Mouse (Mus musculus) lung, postnatal 0 days (tissue): ENCODE data around the gene Sel1l. TPM values are rescaled to one million over a fixed set of nuclear protein-coding genes. Genes with fewer than 3 reads are reported as not detected.

Experiments used
- ATAC-seq: fragments of 200-750 bp; cut with Nextera tagmentation; 2 replicates; pipeline ENCODE4 v1.8.0; 2017; ENCODE audit warnings: moderate library complexity
- DNase-seq: peaks from one replicate; pipeline ENCODE4 v3.0.0-alpha.2; 2016; ENCODE audit warnings: low spot score
- H3K27ac ChIP-seq: fragments of 300-500 bp; sonication (generic); 2 replicates; pipeline ENCODE4 v1.5.1; 2014; ENCODE audit warnings: antibody characterized with exemption, mild to moderate bottlenecking, low read length, mixed read lengths
- H3K27me3 ChIP-seq: fragments of 300-500 bp; sonication (generic); replicated peaks from 2 replicates; pipeline ENCODE4 v1.6.1; 2014; ENCODE audit warnings: low read length, mixed read lengths; ENCODE audit not compliant: insufficient read depth
- H3K36me3 ChIP-seq: fragments of 300-500 bp; sonication (generic); 2 replicates; pipeline ENCODE4 v1.6.1; 2014; ENCODE audit warnings: low read length, mixed read lengths; ENCODE audit not compliant: insufficient read depth
- H3K4me1 ChIP-seq: fragments of 300-500 bp; sonication (generic); 2 replicates; pipeline ENCODE4 v1.6.1; 2014; ENCODE audit warnings: antibody characterized with exemption, low read depth, low read length, mixed read lengths; ENCODE audit not compliant: insufficient read depth
- H3K4me2 ChIP-seq: fragments of 300-500 bp; sonication (generic); replicated peaks from 2 replicates; pipeline ENCODE4 v1.6.1; 2014; ENCODE audit warnings: low read depth, mild to moderate bottlenecking, low read length, moderate library complexity, mixed read lengths
- H3K4me3 ChIP-seq: fragments of 300-500 bp; sonication (generic); 2 replicates; pipeline ENCODE4 v1.5.1; 2014; ENCODE audit warnings: low read depth, low read length
- H3K9ac ChIP-seq: fragments of 300-500 bp; sonication (generic); replicated peaks from 2 replicates; pipeline ENCODE4 v1.6.1; 2014; ENCODE audit warnings: low read depth, mild to moderate bottlenecking
- H3K9me3 ChIP-seq: fragments of 300-500 bp; sonication (generic); 2 replicates; pipeline ENCODE4 v1.6.1; 2016; ENCODE audit warnings: low read length, mixed read lengths
- CTCF ChIP-seq: IDR thresholded peaks from 2 replicates; pipeline ENCODE4 v1.5.1; 2016; ENCODE audit warnings: antibody characterized with exemption, mild to moderate bottlenecking
- EP300 ChIP-seq: IDR thresholded peaks from 2 replicates; pipeline ENCODE4 v1.6.1; 2016; ENCODE audit warnings: antibody characterized with exemption, mild to moderate bottlenecking, control low read depth
- whole genome bisulfite sequencing: fragments of 180-500 bp; shearing (Covaris S2); extraction: QIAGEN DNeasy Blood & Tissue Kit; methylation state at CpG from one replicate; pipeline ENCODE4 v1.1.7; 2014; 5-methylcytosine and 5-hydroxymethylcytosine counted together
- polyA plus RNA-seq: library from polyadenylated mRNA; unstranded; fragments of >200 nt; fragmentation: Nextera tagmentation; extraction: Ambion mirVana; gene quantifications from 2 replicates; pipeline ENCODE4 v1.2.1, GENCODE M21; 2015

Gene Sel1l
- polyA plus RNA-seq, 1 experiment from 2014 or later = 102 TPM

DNA sequence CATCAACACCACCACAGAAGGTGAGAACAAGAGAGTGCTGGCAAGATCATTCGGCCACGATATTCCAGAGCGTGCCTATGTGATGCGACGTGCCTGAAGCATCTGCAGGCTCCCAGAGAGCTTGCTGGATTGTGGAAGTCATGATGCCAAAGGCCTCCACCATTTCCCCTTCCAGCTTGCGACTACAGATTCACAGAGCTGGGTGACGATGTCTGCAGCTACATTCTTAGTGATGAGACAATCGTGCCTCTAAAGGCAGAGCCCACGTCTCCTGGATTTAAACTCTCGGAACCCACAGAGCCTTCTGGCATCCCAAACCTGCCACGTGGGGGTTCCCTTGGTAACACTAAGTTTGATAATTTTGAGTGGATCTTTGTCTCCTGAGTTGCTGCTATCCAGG, 21.7 kb upstream of the Sel1l start:
- Histone ChIP-seq H3K27ac (no peak overlapping the region), H3K9me3 (no peaks in the 10 kb centered on the region), H3K27me3 (no peaks in the 10 kb centered on the region), H3K4me1 (no peaks in the 10 kb centered on the region), H3K4me2 (no peak overlapping the region), H3K4me3 (no peak overlapping the region), H3K9ac (no peak overlapping the region), H3K36me3 (no peaks in the 10 kb centered on the region)
- TF ChIP-seq CTCF (no peak), EP300 (no peak)
- no peak for DNase-seq
- 92% methylated on average over 11 of the region's 11 CpGs for WGBS
- ATAC-seq = no peak

DNA sequence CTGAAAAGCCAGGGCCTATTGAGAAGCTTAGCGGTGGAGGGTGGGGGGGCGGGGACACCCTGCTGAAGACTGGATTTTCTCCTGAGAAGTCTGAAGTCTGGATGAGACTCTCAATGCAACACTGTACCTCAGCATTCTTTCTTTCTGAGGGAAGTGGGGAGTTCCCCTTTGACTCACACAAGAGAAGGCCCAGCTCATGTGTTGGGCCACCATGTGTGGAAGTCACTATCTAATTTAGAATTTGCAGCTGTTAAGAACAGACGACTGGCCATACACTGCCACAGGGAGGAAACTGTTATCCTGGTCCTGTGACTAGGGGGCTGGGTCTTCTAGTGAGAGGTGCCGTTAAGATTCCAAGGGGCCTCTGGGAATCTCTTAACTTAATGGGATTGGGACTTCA, 20.4 kb upstream of the Sel1l start:
- 71% methylated on average over 4 of the region's 4 CpGs for WGBS

DNA sequence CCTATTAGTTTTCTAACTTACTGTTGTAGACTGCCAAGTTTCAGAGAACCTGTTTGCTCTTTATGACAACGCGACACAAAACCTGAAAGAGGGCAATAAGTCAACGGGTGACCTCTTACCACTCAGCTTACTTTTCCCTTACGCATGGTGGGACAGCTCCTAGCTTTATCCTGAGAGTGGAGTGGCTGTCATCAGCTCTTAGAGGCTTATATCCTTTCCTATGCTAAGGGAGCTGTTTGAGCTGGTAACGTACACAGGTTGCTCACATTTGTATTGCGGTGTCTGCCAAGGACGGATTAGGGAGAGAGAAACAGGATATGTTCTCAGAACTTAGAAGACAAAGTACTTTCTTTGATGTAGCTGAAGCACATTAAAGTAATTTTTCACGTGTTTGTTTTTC, 5.4 kb upstream of the Sel1l start:
- TF ChIP-seq CTCF (no peak), EP300 (no peak)
- Histone ChIP-seq H3K27me3 (no peaks in the 10 kb centered on the region), H3K4me1 (no peaks in the 10 kb centered on the region), H3K4me3 (no peak overlapping the region), H3K9me3 (no peaks in the 10 kb centered on the region), H3K27ac (no peak overlapping the region), H3K9ac (no peak overlapping the region), H3K36me3 (no peaks in the 10 kb centered on the region), H3K4me2 (no peak overlapping the region)
- DNase-seq (no peak), ATAC-seq (no peak)
- 42% methylated on average over 8 of the region's 8 CpGs for WGBS

More for the DNA sequence above, 20.4 kb upstream of the Sel1l start:
- ATAC-seq (no peak), DNase-seq (no peak)
- no peaks in the 10 kb centered on the region for H3K9me3 ChIP-seq
- no peak overlapping the region for H3K4me3 ChIP-seq
- no peaks in the 10 kb centered on the region for H3K4me1 ChIP-seq
- no peaks in the 10 kb centered on the region for H3K27me3 ChIP-seq
- H3K36me3 ChIP-seq = no peaks in the 10 kb centered on the region
- H3K4me2 ChIP-seq = no peak overlapping the region
- no peak overlapping the region for H3K27ac ChIP-seq
- no peak for TF ChIP-seq EP300
- TF ChIP-seq CTCF = no peak
- no peak overlapping the region for H3K9ac ChIP-seq

DNA sequence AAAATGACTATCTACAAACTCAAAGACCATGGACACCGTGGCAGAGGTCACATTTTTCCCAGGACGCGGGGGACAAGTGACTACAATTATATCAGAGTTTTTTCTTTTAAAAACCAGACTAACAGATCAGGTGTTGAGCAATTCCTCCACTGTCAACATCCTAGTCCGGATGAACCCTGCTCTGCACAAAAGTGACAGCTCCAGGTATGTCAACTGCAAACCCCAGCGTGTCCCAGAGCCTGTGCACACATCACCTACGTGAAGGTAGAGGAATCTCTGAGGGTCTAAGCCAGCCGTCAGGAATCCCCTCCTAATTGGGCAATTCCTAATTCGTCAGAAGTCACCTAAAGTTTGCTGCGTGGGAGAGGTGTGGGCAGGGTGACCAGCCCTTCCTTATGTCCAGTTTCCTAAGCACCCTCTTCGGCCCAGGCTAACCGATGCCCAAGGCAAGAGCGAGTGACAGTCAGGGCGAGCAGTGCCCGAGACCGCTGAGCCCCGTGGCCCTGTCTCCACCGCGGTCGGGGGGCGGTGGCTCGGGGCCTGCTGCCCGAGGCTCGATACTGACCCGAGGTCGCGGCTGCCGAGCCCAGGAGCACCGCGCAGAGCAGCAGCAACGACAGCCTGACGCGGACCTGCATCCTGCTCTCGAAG, 438 bp downstream of the Sel1l start:
- no peaks in the 10 kb centered on the region for H3K9me3 ChIP-seq
- H3K4me2 ChIP-seq = peak overlapping the region; percentile 88
- H3K27me3 ChIP-seq = no peaks in the 10 kb centered on the region
- peak overlapping the region; percentile 87 for H3K27ac ChIP-seq
- peak overlapping the region; percentile 89 for H3K4me3 ChIP-seq
- H3K9ac ChIP-seq = peak overlapping the region; percentile 86
- TF ChIP-seq EP300 = no peak
- TF ChIP-seq CTCF = no peak
- ATAC-seq = peak; percentile 36
- no peaks in the 10 kb centered on the region for H3K36me3 ChIP-seq
- no peaks in the 10 kb centered on the region; the same call in 1 of the 2 replicates for H3K4me1 ChIP-seq
- DNase-seq = peak; percentile 50
- WGBS = 2% methylated on average over 31 of the region's 33 CpGs

DNA sequence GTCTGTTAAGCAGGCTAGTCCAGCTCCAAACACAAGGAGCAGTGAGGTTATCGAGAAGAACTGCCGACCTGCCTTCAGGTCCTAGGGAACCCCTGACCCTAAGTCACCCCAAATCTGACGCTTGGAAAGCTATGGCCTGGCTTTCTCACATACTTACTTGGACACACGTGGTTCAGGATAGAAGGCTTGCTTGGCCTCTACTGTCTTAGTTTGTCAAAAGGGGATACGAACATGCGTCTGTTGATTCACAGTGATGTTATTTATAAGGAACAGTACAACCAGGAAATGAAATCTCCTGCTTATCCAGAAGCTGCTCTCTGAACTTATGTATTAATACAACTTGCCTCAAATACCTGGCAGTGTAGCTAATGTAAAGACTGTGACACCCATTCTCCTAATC, 2.9 kb downstream of the Sel1l start:
- H3K36me3 ChIP-seq = peaks cover 13% of the 10 kb centered on the region; the same call in 1 of the 2 replicates
- WGBS = 83% methylated on average over 6 of the region's 6 CpGs
- TF ChIP-seq CTCF (no peak), EP300 (no peak)
- ATAC-seq (no peak), DNase-seq (no peak)
- no peak overlapping the region for H3K27ac ChIP-seq
- H3K9me3 ChIP-seq = no peaks in the 10 kb centered on the region
- no peak overlapping the region for H3K9ac ChIP-seq
- H3K4me2 ChIP-seq = no peak overlapping the region
- H3K4me3 ChIP-seq = no peak overlapping the region
- H3K4me1 ChIP-seq = no peaks in the 10 kb centered on the region; the same call in 1 of the 2 replicates
- H3K27me3 ChIP-seq = no peaks in the 10 kb centered on the region

DNA sequence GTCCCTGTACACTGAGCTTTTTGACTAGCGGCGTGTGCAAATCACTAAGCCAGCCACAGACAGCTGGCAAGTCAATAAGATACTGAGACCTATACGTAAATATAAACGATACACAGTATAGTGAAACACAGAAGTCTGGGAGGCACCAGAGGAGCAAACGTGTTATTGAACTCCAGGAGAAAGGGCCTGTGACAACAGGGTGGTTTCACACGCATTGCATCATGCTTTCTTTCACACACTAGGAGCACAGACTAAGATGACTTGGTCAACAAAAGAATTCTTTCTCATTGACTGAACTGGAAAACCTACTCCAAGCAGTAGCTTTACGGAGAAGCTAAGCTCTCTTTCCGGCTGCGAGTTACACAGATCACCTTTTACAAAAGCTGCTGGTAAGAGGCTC, 3.6 kb downstream of the Sel1l start:
- TF ChIP-seq CTCF = no peak
- no peak for TF ChIP-seq EP300
- 73% methylated on average over 9 of the region's 9 CpGs for WGBS
- peaks cover 13% of the 10 kb centered on the region; the same call in 1 of the 2 replicates for H3K36me3 ChIP-seq
- no peak overlapping the region for H3K4me2 ChIP-seq
- ATAC-seq (no peak), DNase-seq (peak; percentile 47)
- 0 out of 2 replicates have a peak overlapping the region, but pooled peaks have one; percentile 26 for H3K27ac ChIP-seq
- no peaks in the 10 kb centered on the region; the same call in 1 of the 2 replicates for H3K4me1 ChIP-seq
- H3K27me3 ChIP-seq = no peaks in the 10 kb centered on the region
- H3K4me3 ChIP-seq = no peak overlapping the region
- no peaks in the 10 kb centered on the region for H3K9me3 ChIP-seq
- no peak overlapping the region for H3K9ac ChIP-seq
